Mouse (Mus musculus): ENCODE data around the gene Golga2. TPM values are rescaled to one million over a fixed set of nuclear protein-coding genes. Genes with fewer than 3 reads are reported as not detected.

The Golga2 gene
- total RNA-seq (2022), result 10 to 100 TPM; 87.7 to 91.0 (median 89.3) TPM

- no peak for DNase-seq (ENCODE audit: low spot score in 2 of 2)
These were observed at the start of gene Golga2 for GRCm38 (mm10) chr2:32287334-32287840. Gene Golga2, plus strand, starts transcription at chr2:32287384.

GRCm38 (mm10) chr2:32237571-32237970, 49.6 kb upstream of the Golga2 start:
- DNase-seq (ENCODE audit: low spot score in 2 of 2), result no peak

- DNase-seq (ENCODE audit: low spot score in 2 of 2), result no peak
These were observed 48.3 kb upstream of the Golga2 start for GRCm38 (mm10) chr2:32238708-32239435.

GRCm38 (mm10) chr2:32240591-32240990, 46.6 kb upstream of the Golga2 start:
- DNase-seq (ENCODE audit: low spot score in 2 of 2), result no peak

- no peak for DNase-seq (ENCODE audit: low spot score in 2 of 2)
These were observed 44.2 kb upstream of the Golga2 start for GRCm38 (mm10) chr2:32242986-32243385.

- DNase-seq (ENCODE audit: low spot score in 2 of 2), result no peak
These were observed 40.4 kb upstream of the Golga2 start for GRCm38 (mm10) chr2:32246741-32247140.

GRCm38 (mm10) chr2:32248377-32249361, 38.5 kb upstream of the Golga2 start:
- no peak for DNase-seq (ENCODE audit: low spot score in 2 of 2)

GRCm38 (mm10) chr2:32251791-32252527, 35.2 kb upstream of the Golga2 start:
- no peak for DNase-seq (ENCODE audit: low spot score in 2 of 2)

GRCm38 (mm10) chr2:32252658-32253057, 34.5 kb upstream of the Golga2 start:
- DNase-seq (ENCODE audit: low spot score in 2 of 2), result no peak

GRCm38 (mm10) chr2:32253352-32253751, 33.8 kb upstream of the Golga2 start:
- no peak for DNase-seq (ENCODE audit: low spot score in 2 of 2)

- DNase-seq (ENCODE audit: low spot score in 2 of 2), result no peak
These were observed 32.6 kb upstream of the Golga2 start for GRCm38 (mm10) chr2:32254563-32254962.

- DNase-seq (ENCODE audit: low spot score in 2 of 2), result no peak
These were observed 30.9 kb upstream of the Golga2 start for GRCm38 (mm10) chr2:32256273-32256672.

GRCm38 (mm10) chr2:32258887-32259533, 28.2 kb upstream of the Golga2 start:
- DNase-seq (ENCODE audit: low spot score in 2 of 2), result no peak

- peak; percentile 79 to 91 for DNase-seq (ENCODE audit: low spot score in 2 of 2)
These were observed 27.3 kb upstream of the Golga2 start, which contains the start of gene Uck1 for GRCm38 (mm10) chr2:32259657-32260417. Gene Uck1, minus strand, starts transcription at chr2:32260159.

GRCm38 (mm10) chr2:32260635-32261034, 26.5 kb upstream of the Golga2 start:
- DNase-seq (ENCODE audit: low spot score in 2 of 2), result no peak

GRCm38 (mm10) chr2:32275823-32276222, 11.4 kb upstream of the Golga2 start:
- DNase-seq (ENCODE audit: low spot score in 2 of 2), result no peak

GRCm38 (mm10) chr2:32282289-32282688, 4.9 kb upstream of the Golga2 start:
- DNase-seq (ENCODE audit: low spot score in 2 of 2), result no peak

GRCm38 (mm10) chr2:32282727-32283126, 4.5 kb upstream of the Golga2 start:
- DNase-seq (ENCODE audit: low spot score in 2 of 2), result no peak

GRCm38 (mm10) chr2:32283986-32284385, 3.2 kb upstream of the Golga2 start:
- no peak for DNase-seq (ENCODE audit: low spot score in 2 of 2)

GRCm38 (mm10) chr2:32287923-32288367, 761 bp downstream of the Golga2 start, which contains the start of gene Swi5:
Gene Swi5, minus strand, starts transcription at chr2:32288075.
- peak; percentile 93 to 99 for DNase-seq (ENCODE audit: low spot score in 2 of 2)
